Mouse (Mus musculus): ENCODE data around the gene Hoxd12. TPM values are rescaled to one million over a fixed set of nuclear protein-coding genes. Genes with fewer than 3 reads are reported as not detected.

Hoxd12 gene
- polyA plus RNA-seq, 1 experiment from 2014 or later = not detected

DNA sequence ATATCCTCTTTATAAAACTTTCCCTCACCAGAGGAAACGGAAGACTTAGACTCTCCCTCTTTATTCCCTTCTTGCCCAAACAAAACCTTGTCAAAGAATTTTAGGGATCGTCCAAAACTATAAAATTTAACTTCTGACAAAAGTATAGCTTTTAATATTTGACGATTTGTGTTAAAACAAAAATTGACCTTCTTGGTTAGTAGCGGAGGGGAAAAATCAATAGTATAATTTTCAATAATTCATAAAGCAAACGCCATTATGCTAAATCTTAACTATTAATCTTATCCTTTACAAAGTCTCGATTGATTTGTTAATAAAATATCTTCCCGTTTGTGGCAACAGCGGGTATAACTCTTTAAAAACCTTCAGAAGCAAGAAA is 15.5 kb downstream of the Hoxd12 start:
- WGBS = 4% methylated on average over 8 of the region's 8 CpGs
- no peak for ATAC-seq (ENCODE audit: insufficient number of reproducible peaks, insufficient read depth, low FRiP score, low read depth)
- Histone ChIP-seq H3K27me3 (ENCODE audit: control insufficient read depth, insufficient read depth, low read length) (peaks cover 98% of the 10 kb centered on the region), H3K27ac (replicated peaks in 1 of 2; ENCODE audit: control insufficient read depth in 1 of 2, insufficient read depth in 1 of 2, low read depth in 2 of 2, low read length in 2 of 2) (no peak overlapping the region), H3K9me3 (ENCODE audit: control insufficient read depth, low read length) (no peaks in the 10 kb centered on the region), H3K4me2 (ENCODE audit: low read length) (no peak overlapping the region), H3K9ac (ENCODE audit: low read length) (no peak overlapping the region), H3K36me3 (ENCODE audit: control insufficient read depth, insufficient read depth, low read length) (no peaks in the 10 kb centered on the region), H3K4me3 (ENCODE audit: control insufficient read depth in 1 of 2, insufficient read depth in 1 of 2, low read depth in 1 of 2, low read length in 2 of 2) (no peak overlapping the region), H3K4me1 (ENCODE audit: control insufficient read depth in 2 of 2, insufficient read depth in 2 of 2, low read length in 2 of 2) (no peaks in the 10 kb centered on the region; a peak in 1 of 4 replicates)

DNA sequence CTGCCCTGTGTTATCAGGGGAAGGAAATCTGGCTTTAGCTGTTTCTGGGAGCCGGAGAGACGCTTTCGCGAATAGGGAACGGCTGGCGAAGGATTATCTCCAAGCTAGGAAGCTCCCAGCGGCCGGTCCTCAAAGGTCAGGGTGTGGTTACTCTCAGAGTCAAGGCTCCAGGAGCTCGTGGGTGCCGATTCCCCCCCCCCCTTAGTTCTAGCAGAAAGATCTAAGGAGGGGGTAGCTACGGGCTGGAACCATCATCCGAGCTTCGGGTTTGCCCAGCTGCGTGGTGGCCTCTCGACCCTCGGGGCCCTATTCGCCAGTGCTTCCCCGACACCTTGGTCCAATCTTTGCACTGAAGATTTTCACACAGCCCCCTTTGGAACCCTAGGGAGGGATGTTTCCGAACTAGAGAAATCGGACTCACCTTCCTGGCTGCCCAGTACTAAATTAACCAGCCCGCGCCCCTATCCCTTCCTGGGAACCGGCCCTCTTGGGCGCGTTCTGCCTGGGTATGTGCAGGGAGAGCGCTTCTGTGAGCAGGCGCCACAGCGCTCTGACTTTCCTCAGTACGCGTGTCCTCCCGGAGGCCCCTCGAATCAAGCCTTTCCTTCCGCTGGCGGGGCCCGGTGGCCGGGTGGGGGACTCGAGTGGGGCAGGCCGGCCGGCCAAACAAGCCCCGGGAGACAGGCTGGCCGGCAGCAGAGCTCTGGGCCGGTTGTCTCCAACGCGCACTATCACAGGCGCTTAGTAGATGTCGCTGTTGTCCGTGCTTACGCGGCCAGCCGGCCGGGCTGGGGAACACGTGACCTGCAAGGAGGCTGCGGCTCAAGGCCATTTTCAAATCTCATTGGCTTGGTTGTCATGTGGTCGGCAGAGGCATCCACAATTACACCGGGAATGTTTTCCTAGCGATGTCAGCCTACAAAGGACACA is 16.5 kb downstream of the Hoxd12 start, which contains the start of gene Hoxd10:
Gene Hoxd10 (plus strand): TSS at position 903 of the 930 bp plus-strand sequence.
- no peaks in the 10 kb centered on the region; a peak in 1 of 4 replicates for H3K4me1 ChIP-seq (ENCODE audit: control insufficient read depth in 2 of 2, insufficient read depth in 2 of 2, low read length in 2 of 2)
- no peaks in the 10 kb centered on the region for H3K9me3 ChIP-seq (ENCODE audit: control insufficient read depth, low read length)
- no peak within 1 kb of the TSS for H3K9ac ChIP-seq (ENCODE audit: low read length)
- ATAC-seq (ENCODE audit: insufficient number of reproducible peaks, insufficient read depth, low FRiP score, low read depth) = 0 out of 2 replicates have a peak, but pooled peaks have one; percentile 31
- 0 out of 2 replicates have a peak within 1 kb of the TSS, but pooled peaks have one; percentile 5 for H3K4me2 ChIP-seq (ENCODE audit: low read length)
- 0 out of 4 replicates have a peak within 1 kb of the TSS, but pooled peaks of 1 of the 2 experiments have one; percentile 17 for H3K4me3 ChIP-seq (ENCODE audit: control insufficient read depth in 1 of 2, insufficient read depth in 1 of 2, low read depth in 1 of 2, low read length in 2 of 2)
- H3K36me3 ChIP-seq (ENCODE audit: control insufficient read depth, insufficient read depth, low read length) = no peaks in the 10 kb centered on the region
- no peak within 1 kb of the TSS for H3K27ac ChIP-seq (replicated peaks in 1 of 2; ENCODE audit: control insufficient read depth in 1 of 2, insufficient read depth in 1 of 2, low read depth in 2 of 2, low read length in 2 of 2)
- peaks cover 99% of the 10 kb centered on the region for H3K27me3 ChIP-seq (ENCODE audit: control insufficient read depth, insufficient read depth, low read length)
- 2% methylated on average over 56 of the region's 56 CpGs for WGBS

DNA sequence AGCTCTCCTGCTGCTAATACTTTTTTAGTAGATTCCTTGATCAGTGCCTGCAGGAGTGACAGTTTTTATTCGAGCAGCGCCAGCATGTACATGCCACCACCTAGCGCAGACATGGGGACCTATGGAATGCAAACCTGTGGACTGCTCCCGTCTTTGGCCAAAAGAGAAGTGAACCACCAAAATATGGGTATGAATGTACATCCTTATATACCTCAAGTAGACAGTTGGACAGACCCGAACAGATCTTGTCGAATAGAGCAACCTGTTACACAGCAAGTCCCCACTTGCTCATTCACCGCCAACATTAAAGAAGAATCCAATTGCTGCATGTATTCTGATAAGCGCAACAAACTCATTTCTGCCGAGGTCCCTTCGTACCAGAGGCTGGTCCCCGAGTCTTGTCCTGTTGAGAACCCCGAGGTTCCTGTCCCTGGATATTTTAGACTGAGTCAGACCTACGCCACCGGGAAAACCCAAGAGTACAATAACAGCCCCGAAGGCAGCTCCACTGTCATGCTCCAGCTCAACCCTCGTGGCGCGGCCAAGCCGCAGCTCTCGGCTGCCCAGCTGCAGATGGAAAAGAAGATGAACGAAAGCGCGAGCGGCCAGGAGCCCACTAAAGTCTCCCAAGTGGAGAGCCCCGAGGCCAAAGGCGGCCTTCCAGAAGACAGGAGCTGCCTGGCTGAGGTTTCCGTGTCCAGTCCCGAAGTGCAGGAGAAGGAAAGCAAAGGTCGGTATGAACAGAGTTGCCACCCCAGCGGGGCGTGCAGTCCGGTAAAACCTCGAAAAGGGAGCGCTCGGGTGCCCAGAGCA is 17.4 kb downstream of the Hoxd12 start:
- no peak overlapping the region for H3K9ac ChIP-seq (ENCODE audit: low read length)
- 5% methylated on average over 35 of the region's 35 CpGs for WGBS
- H3K36me3 ChIP-seq (ENCODE audit: control insufficient read depth, insufficient read depth, low read length) = no peaks in the 10 kb centered on the region
- H3K27ac ChIP-seq (replicated peaks in 1 of 2; ENCODE audit: control insufficient read depth in 1 of 2, insufficient read depth in 1 of 2, low read depth in 2 of 2, low read length in 2 of 2) = no peak overlapping the region
- H3K4me3 ChIP-seq (ENCODE audit: control insufficient read depth in 1 of 2, insufficient read depth in 1 of 2, low read depth in 1 of 2, low read length in 2 of 2) = 0 out of 4 replicates have a peak overlapping the region, but pooled peaks of 1 of the 2 experiments have one; percentile 9
- peaks cover 99% of the 10 kb centered on the region for H3K27me3 ChIP-seq (ENCODE audit: control insufficient read depth, insufficient read depth, low read length)
- ATAC-seq (ENCODE audit: insufficient number of reproducible peaks, insufficient read depth, low FRiP score, low read depth) = no peak
- H3K4me1 ChIP-seq (ENCODE audit: control insufficient read depth in 2 of 2, insufficient read depth in 2 of 2, low read length in 2 of 2) = no peaks in the 10 kb centered on the region; a peak in 1 of 4 replicates
- H3K4me2 ChIP-seq (ENCODE audit: low read length) = no peak overlapping the region
- no peaks in the 10 kb centered on the region for H3K9me3 ChIP-seq (ENCODE audit: control insufficient read depth, low read length)

- H3K4me2 ChIP-seq (ENCODE audit: low read length) = no peak overlapping the region
- no peak overlapping the region for H3K9ac ChIP-seq (ENCODE audit: low read length)
- H3K27ac ChIP-seq (replicated peaks in 1 of 2; ENCODE audit: control insufficient read depth in 1 of 2, insufficient read depth in 1 of 2, low read depth in 2 of 2, low read length in 2 of 2) = no peak overlapping the region
- H3K36me3 ChIP-seq (ENCODE audit: control insufficient read depth, insufficient read depth, low read length) = no peaks in the 10 kb centered on the region
- 0 out of 4 replicates have a peak overlapping the region, but pooled peaks of 1 of the 2 experiments have one; percentile 9 for H3K4me3 ChIP-seq (ENCODE audit: control insufficient read depth in 1 of 2, insufficient read depth in 1 of 2, low read depth in 1 of 2, low read length in 2 of 2)
- H3K4me1 ChIP-seq (ENCODE audit: control insufficient read depth in 2 of 2, insufficient read depth in 2 of 2, low read length in 2 of 2) = peaks cover 0 to 3% of the 10 kb centered on the region in 2 experiments; a peak in 2 of 4 replicates
- ATAC-seq (ENCODE audit: insufficient number of reproducible peaks, insufficient read depth, low FRiP score, low read depth) = no peak
- H3K9me3 ChIP-seq (ENCODE audit: control insufficient read depth, low read length) = no peaks in the 10 kb centered on the region
- 2% methylated on average over 19 of the region's 20 CpGs for WGBS
- peaks cover 99% of the 10 kb centered on the region for H3K27me3 ChIP-seq (ENCODE audit: control insufficient read depth, insufficient read depth, low read length)
Measured at GRCm38 (mm10) chr2:74692808-74693431, 18.1 kb downstream of the Hoxd12 start.

GRCm38 (mm10) chr2:74693432-74693827 is 18.6 kb downstream of the Hoxd12 start:
- Histone ChIP-seq H3K4me2 (ENCODE audit: low read length) (no peak overlapping the region), H3K4me3 (ENCODE audit: control insufficient read depth in 1 of 2, insufficient read depth in 1 of 2, low read depth in 1 of 2, low read length in 2 of 2) (no peak overlapping the region), H3K36me3 (ENCODE audit: control insufficient read depth, insufficient read depth, low read length) (no peaks in the 10 kb centered on the region), H3K9ac (ENCODE audit: low read length) (no peak overlapping the region), H3K27ac (replicated peaks in 1 of 2; ENCODE audit: control insufficient read depth in 1 of 2, insufficient read depth in 1 of 2, low read depth in 2 of 2, low read length in 2 of 2) (no peak overlapping the region), H3K4me1 (ENCODE audit: control insufficient read depth in 2 of 2, insufficient read depth in 2 of 2, low read length in 2 of 2) (peaks cover 0 to 7% of the 10 kb centered on the region in 2 experiments; a peak in 2 of 4 replicates), H3K27me3 (ENCODE audit: control insufficient read depth, insufficient read depth, low read length) (peaks cover 99% of the 10 kb centered on the region), H3K9me3 (ENCODE audit: control insufficient read depth, low read length) (no peaks in the 10 kb centered on the region)
- ATAC-seq (ENCODE audit: insufficient number of reproducible peaks, insufficient read depth, low FRiP score, low read depth) = no peak
- WGBS = 12% methylated on average over 4 of the region's 4 CpGs

- ATAC-seq (ENCODE audit: insufficient number of reproducible peaks, insufficient read depth, low FRiP score, low read depth) = no peak
- H3K27ac ChIP-seq (replicated peaks in 1 of 2; ENCODE audit: control insufficient read depth in 1 of 2, insufficient read depth in 1 of 2, low read depth in 2 of 2, low read length in 2 of 2) = no peak overlapping the region
Measured at GRCm38 (mm10) chr2:74694066-74694465, 19.3 kb downstream of the Hoxd12 start.

GRCm38 (mm10) chr2:74695383-74695782 is 20.6 kb downstream of the Hoxd12 start:
- peaks cover 100% of the 10 kb centered on the region for H3K27me3 ChIP-seq (ENCODE audit: control insufficient read depth, insufficient read depth, low read length)
- H3K27ac ChIP-seq (replicated peaks in 1 of 2; ENCODE audit: control insufficient read depth in 1 of 2, insufficient read depth in 1 of 2, low read depth in 2 of 2, low read length in 2 of 2) = no peak overlapping the region
- H3K4me3 ChIP-seq (ENCODE audit: control insufficient read depth in 1 of 2, insufficient read depth in 1 of 2, low read depth in 1 of 2, low read length in 2 of 2) = no peak overlapping the region
- no peaks in the 10 kb centered on the region for H3K9me3 ChIP-seq (ENCODE audit: control insufficient read depth, low read length)
- no peaks in the 10 kb centered on the region for H3K36me3 ChIP-seq (ENCODE audit: control insufficient read depth, insufficient read depth, low read length)
- H3K4me2 ChIP-seq (ENCODE audit: low read length) = no peak overlapping the region
- peaks cover 0 to 7% of the 10 kb centered on the region in 2 experiments; a peak in 2 of 4 replicates for H3K4me1 ChIP-seq (ENCODE audit: control insufficient read depth in 2 of 2, insufficient read depth in 2 of 2, low read length in 2 of 2)
- ATAC-seq (ENCODE audit: insufficient number of reproducible peaks, insufficient read depth, low FRiP score, low read depth) = no peak
- WGBS = 4% methylated on average over 1 of the region's 1 CpGs
- no peak overlapping the region for H3K9ac ChIP-seq (ENCODE audit: low read length)

More at GRCm38 (mm10) chr2:74694066-74694465, 19.3 kb downstream of the Hoxd12 start:
- 3% methylated on average over 16 of the region's 16 CpGs for WGBS
- Histone ChIP-seq H3K4me3 (ENCODE audit: control insufficient read depth in 1 of 2, insufficient read depth in 1 of 2, low read depth in 1 of 2, low read length in 2 of 2) (no peak overlapping the region), H3K4me2 (ENCODE audit: low read length) (no peak overlapping the region), H3K9me3 (ENCODE audit: control insufficient read depth, low read length) (no peaks in the 10 kb centered on the region), H3K27me3 (ENCODE audit: control insufficient read depth, insufficient read depth, low read length) (peaks cover 99% of the 10 kb centered on the region), H3K4me1 (ENCODE audit: control insufficient read depth in 2 of 2, insufficient read depth in 2 of 2, low read length in 2 of 2) (peaks cover 0 to 7% of the 10 kb centered on the region in 2 experiments; a peak in 2 of 4 replicates), H3K36me3 (ENCODE audit: control insufficient read depth, insufficient read depth, low read length) (no peaks in the 10 kb centered on the region), H3K9ac (ENCODE audit: low read length) (no peak overlapping the region)
